Mouse (Mus musculus): ENCODE results near the gene Fam57a. TPM values are rescaled to one million over a fixed set of nuclear protein-coding genes. Genes with fewer than 3 reads are reported as not detected.

The Fam57a gene
- total and polyA plus RNA-seq, 2 experiments from 2014 or later = 17.4 to 25.1 TPM

DNA sequence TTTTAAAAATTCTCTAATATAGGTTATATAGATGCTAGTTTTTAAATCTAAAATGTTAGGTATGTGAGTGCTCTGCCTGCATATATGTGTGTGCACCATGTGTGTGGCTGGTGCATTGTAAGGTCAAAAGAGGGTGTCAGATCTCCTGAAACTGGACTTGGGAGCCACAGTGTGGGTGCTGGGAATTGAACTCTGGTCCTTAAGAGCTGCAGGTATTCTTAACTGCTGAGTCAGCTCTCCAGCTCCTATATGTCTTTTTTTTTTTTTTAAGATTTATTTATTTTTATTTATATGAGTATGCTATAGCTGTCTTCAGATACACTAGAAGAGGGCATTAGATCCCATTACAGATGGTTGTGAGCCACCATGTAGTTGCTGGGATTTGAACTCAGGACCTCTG lies 67.0 kb downstream of the Fam57a start:
- Histone ChIP-seq H3K27me3 (ENCODE audit: insufficient read depth, low read length) (no peaks in the 10 kb centered on the region), H3K4me1 (ENCODE audit: insufficient read depth) (peaks cover 6% of the 10 kb centered on the region; the same call in 1 of the 2 replicates), H3K27ac (ENCODE audit: low read depth, low read length) (no peak overlapping the region), H3K9me3 (ENCODE audit: low read length) (no peaks in the 10 kb centered on the region), H3K36me3 (ENCODE audit: insufficient read depth) (peaks cover 30% of the 10 kb centered on the region), H3K9ac (no peak overlapping the region), H3K4me3 (ENCODE audit: low read depth, low read length) (no peak overlapping the region), H3K4me2 (ENCODE audit: low read depth) (no peak overlapping the region)
- DNase-seq = no peak
- ATAC-seq = no peak
- no peak for TF ChIP-seq CTCF (IDR thresholded peaks at IDR 0.05; ENCODE audit: low read depth)

GRCm38 (mm10) chr11:76247239-76247638 lies 67.8 kb downstream of the Fam57a start:
- H3K27ac ChIP-seq (ENCODE audit: low read depth, low read length) = no peak overlapping the region
- 50% methylated on average over 2 of the region's 2 CpGs for WGBS
- no peak overlapping the region for H3K4me2 ChIP-seq (ENCODE audit: low read depth)
- H3K27me3 ChIP-seq (ENCODE audit: insufficient read depth, low read length) = no peaks in the 10 kb centered on the region
- H3K9ac ChIP-seq = no peak overlapping the region
- no peak overlapping the region for H3K4me3 ChIP-seq (ENCODE audit: low read depth, low read length)
- TF ChIP-seq CTCF (IDR thresholded peaks at IDR 0.05; ENCODE audit: low read depth) = 0 out of 2 replicates have a peak, but pooled peaks have one; percentile 21
- H3K4me1 ChIP-seq (ENCODE audit: insufficient read depth) = peaks cover 6% of the 10 kb centered on the region; the same call in 1 of the 2 replicates
- no peaks in the 10 kb centered on the region for H3K9me3 ChIP-seq (ENCODE audit: low read length)
- ATAC-seq = no peak
- DNase-seq = no peak
- H3K36me3 ChIP-seq (ENCODE audit: insufficient read depth) = peaks cover 30% of the 10 kb centered on the region

DNA sequence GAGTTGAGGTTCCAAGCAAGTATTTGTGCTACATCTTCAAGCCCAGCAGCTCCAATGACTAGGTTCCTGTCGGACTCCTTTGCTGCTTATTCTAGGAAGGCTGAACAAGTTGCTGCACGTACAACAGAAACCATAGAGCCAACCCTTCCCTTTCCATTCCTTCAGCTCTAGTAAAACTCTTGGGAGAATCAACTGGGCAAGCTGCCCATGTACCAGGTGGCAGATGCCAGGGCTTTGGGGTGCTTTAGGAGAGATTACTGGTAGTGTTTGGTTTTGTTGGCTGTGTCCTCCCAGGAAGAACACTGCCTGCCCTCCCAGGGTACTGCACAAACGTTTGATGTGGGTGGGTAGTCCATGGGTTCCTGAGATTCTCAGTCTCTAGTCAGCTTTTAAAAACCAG lies 72.6 kb downstream of the Fam57a start:
- Histone ChIP-seq H3K9ac (no peak overlapping the region), H3K36me3 (ENCODE audit: insufficient read depth) (peaks cover 30% of the 10 kb centered on the region), H3K27ac (ENCODE audit: low read depth, low read length) (no peak overlapping the region), H3K4me2 (ENCODE audit: low read depth) (no peak overlapping the region), H3K9me3 (ENCODE audit: low read length) (no peaks in the 10 kb centered on the region), H3K27me3 (ENCODE audit: insufficient read depth, low read length) (no peaks in the 10 kb centered on the region), H3K4me3 (ENCODE audit: low read depth, low read length) (no peak overlapping the region), H3K4me1 (ENCODE audit: insufficient read depth) (no peaks in the 10 kb centered on the region)
- 50% methylated on average over 3 of the region's 3 CpGs for WGBS
- DNase-seq (no peak), ATAC-seq (no peak)
- TF ChIP-seq CTCF (IDR thresholded peaks at IDR 0.05; ENCODE audit: low read depth) = no peak

DNA sequence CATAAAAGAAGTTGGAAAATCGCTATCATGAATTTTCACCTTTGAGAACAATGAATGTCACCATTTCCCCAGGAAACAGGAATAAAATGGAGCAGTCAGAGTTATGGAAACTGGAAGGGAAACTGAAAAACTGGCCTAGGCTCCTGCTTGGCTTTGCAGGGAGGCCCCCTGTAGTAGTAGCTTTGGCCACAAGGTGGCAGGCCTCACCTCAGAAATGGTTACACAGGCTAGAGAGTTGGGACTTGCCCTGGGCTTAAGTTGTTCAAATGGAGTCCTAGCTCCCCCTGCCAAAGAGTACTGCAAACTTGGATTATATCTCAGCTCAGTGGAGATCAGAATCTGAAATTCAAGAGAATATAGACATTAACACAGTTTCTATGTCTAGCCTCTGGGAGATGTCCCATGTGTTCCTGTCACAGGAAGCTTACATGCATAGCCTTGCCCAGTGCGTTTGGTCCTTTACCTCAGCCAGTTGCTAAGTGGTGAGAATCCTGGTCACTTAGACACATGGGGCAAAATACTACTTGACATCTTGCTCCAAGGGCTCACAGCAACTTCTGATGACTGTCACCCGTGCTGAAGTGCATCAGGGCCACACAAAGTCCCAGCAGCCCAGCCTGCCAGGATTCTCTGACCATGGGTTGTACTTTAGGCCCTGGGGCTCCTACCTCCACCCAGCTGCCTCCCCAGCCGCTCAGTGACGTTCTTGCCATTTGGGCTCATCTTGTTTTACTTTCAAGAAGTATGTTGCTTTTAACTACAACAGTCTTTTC lies 73.9 kb downstream of the Fam57a start:
- peak; percentile 96 for TF ChIP-seq CTCF (IDR thresholded peaks at IDR 0.05; ENCODE audit: low read depth)
- Histone ChIP-seq H3K9ac (no peak overlapping the region), H3K27me3 (ENCODE audit: insufficient read depth, low read length) (no peaks in the 10 kb centered on the region), H3K36me3 (ENCODE audit: insufficient read depth) (peaks cover 30% of the 10 kb centered on the region), H3K27ac (ENCODE audit: low read depth, low read length) (no peak overlapping the region), H3K4me1 (ENCODE audit: insufficient read depth) (no peaks in the 10 kb centered on the region), H3K4me3 (ENCODE audit: low read depth, low read length) (no peak overlapping the region), H3K4me2 (ENCODE audit: low read depth) (no peak overlapping the region), H3K9me3 (ENCODE audit: low read length) (no peaks in the 10 kb centered on the region)
- DNase-seq = peak; percentile 93
- WGBS = 51% methylated on average over 5 of the region's 5 CpGs
- ATAC-seq = peak; percentile 91

DNA sequence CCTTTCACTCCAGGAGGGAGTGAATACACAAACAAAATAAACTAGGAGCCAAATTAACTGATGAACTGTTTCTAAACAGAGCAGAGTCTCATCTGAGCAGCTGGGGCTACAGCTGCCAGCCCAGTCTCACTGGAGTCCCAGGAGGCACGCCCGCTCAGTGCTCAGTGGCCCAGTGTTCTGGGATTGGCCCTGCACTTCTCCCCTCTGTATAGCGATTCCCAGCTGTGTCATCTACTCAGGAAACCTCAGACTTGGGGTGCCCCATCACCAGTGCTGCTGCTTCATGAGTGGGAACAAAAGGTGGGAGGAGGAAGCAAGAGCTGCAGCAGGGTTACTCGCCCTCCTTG lies 74.4 kb downstream of the Fam57a start:
- Histone ChIP-seq H3K36me3 (ENCODE audit: insufficient read depth) (peaks cover 24% of the 10 kb centered on the region), H3K27me3 (ENCODE audit: insufficient read depth, low read length) (no peaks in the 10 kb centered on the region), H3K4me2 (ENCODE audit: low read depth) (no peak overlapping the region), H3K4me3 (ENCODE audit: low read depth, low read length) (no peak overlapping the region), H3K9me3 (ENCODE audit: low read length) (no peaks in the 10 kb centered on the region), H3K9ac (no peak overlapping the region), H3K27ac (ENCODE audit: low read depth, low read length) (no peak overlapping the region), H3K4me1 (ENCODE audit: insufficient read depth) (no peaks in the 10 kb centered on the region)
- ATAC-seq (no peak), DNase-seq (no peak)
- TF ChIP-seq CTCF (IDR thresholded peaks at IDR 0.05; ENCODE audit: low read depth) = no peak
- WGBS = 87% methylated on average over 4 of the region's 4 CpGs

- Histone ChIP-seq H3K9me3 (ENCODE audit: low read length) (no peaks in the 10 kb centered on the region), H3K27me3 (ENCODE audit: insufficient read depth, low read length) (no peaks in the 10 kb centered on the region), H3K4me2 (ENCODE audit: low read depth) (no peak overlapping the region), H3K9ac (no peak overlapping the region), H3K27ac (ENCODE audit: low read depth, low read length) (no peak overlapping the region), H3K36me3 (ENCODE audit: insufficient read depth) (peaks cover 8% of the 10 kb centered on the region), H3K4me3 (ENCODE audit: low read depth, low read length) (no peak overlapping the region), H3K4me1 (ENCODE audit: insufficient read depth) (no peaks in the 10 kb centered on the region)
- WGBS = 32% methylated on average over 4 of the region's 4 CpGs
- DNase-seq (peak; percentile 60), ATAC-seq (peak; percentile 53)
- no peak for TF ChIP-seq CTCF (IDR thresholded peaks at IDR 0.05; ENCODE audit: low read depth)
These were observed 76.0 kb downstream of the Fam57a start for GRCm38 (mm10) chr11:76255431-76256001.

- Histone ChIP-seq H3K27me3 (ENCODE audit: insufficient read depth, low read length) (no peaks in the 10 kb centered on the region), H3K4me2 (ENCODE audit: low read depth) (no peak overlapping the region), H3K36me3 (ENCODE audit: insufficient read depth) (peaks cover 2% of the 10 kb centered on the region), H3K9me3 (ENCODE audit: low read length) (no peaks in the 10 kb centered on the region), H3K4me1 (ENCODE audit: insufficient read depth) (no peaks in the 10 kb centered on the region), H3K4me3 (ENCODE audit: low read depth, low read length) (no peak overlapping the region), H3K9ac (no peak overlapping the region), H3K27ac (ENCODE audit: low read depth, low read length) (no peak overlapping the region)
- no peak for ATAC-seq
- no peak for TF ChIP-seq CTCF (IDR thresholded peaks at IDR 0.05; ENCODE audit: low read depth)
- 62% methylated on average over 5 of the region's 5 CpGs for WGBS
- DNase-seq = no peak
These were observed 76.7 kb downstream of the Fam57a start for GRCm38 (mm10) chr11:76256129-76256528.
